Mouse (Mus musculus) kidney, postnatal 10 days (tissue): ENCODE measurements around the gene Hoxa1.

Experiments used
- DNase-seq: peaks from one replicate; pipeline ENCODE4 v3.0.0; 2021; ENCODE audit warnings: mixed read lengths

Gene Hoxa1

DNA sequence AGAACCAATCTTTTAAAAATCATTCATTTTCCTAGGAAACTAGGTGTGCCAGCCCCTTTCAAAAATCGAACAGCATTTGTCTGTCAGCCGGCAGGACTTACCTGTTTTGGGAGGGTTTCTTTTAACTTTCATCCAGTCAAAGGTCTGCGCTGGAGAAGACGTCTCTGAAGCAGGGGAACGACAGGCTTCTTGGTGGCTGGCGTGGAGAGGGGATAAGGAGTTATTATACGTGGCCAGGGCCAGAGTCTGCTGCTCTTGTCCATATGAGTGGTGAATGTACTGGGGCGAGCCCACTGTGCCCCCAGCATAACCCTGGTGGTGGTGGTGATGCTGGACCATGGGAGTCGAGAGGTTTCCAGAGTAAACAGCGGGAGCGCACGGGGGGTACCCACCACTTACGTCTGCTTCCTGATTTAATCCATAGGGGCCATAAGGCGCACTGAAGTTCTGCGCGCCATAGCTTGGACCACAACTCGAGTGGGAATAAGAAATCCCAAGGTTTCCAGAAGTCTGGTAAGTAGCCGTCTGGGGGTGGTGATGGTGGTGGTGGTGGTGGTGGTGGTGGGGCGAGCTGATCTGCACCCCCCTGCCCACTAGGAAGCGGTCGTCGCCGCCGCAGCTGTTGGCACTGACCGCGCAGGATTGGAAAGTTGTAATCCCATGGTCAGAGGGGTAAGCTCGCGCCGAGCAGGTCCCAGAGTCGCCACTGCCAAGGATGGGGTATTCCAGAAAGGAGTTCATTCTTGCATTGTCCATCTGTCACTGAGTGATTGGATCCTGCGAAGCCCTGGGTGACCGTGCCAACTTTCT, 446 bp downstream of the Hoxa1 start:
- peak; percentile 14 for DNase-seq

DNA sequence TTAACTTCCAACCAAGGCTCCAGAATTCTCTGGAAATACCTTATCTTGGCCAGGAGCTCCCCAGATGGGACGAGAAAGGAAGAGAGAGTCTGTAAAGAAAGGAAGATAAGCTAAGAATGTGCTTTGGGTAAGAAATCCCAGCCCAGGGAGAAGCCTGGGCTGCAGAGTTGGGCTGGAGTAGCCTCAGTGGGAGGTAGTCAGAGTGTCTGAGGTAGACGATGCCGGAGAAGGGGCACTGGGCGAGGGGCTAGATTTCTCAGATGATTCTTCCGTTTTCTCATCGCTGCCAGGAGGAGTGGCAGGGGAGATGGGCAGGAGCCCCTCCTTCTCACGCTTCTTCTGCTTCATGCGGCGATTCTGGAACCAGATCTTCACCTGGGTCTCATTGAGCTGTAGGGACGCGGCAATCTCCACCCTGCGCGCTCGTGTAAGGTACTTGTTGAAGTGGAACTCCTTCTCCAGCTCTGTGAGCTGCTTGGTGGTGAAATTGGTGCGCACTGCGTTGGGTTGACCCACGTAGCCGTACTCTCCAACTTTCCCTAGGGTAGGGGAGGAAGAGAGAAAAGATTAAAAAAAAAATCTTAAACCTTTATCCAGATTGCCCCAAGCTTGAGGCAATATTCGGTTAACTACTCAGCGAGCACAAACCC, 1.4 kb downstream of the Hoxa1 start:
- no peak for DNase-seq

DNA sequence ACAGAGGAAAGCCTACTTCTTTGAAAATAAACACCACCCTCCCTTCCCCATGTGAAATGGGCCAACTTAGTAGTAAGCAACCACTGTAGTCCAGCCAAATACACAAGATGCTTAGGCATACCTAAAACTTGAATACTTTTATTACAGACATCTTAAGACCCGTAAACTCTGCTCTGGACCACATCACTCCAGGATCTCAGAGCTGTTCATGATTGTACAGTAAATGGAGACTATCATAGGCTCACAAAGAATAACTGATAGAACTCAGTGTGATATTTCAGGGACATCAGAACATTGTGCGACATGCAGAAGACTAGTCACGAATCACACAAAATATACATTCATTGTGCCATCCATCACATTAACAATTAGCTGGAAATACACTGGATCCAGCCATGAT, 2.6 kb downstream of the Hoxa1 start:
- no peak for DNase-seq

DNA sequence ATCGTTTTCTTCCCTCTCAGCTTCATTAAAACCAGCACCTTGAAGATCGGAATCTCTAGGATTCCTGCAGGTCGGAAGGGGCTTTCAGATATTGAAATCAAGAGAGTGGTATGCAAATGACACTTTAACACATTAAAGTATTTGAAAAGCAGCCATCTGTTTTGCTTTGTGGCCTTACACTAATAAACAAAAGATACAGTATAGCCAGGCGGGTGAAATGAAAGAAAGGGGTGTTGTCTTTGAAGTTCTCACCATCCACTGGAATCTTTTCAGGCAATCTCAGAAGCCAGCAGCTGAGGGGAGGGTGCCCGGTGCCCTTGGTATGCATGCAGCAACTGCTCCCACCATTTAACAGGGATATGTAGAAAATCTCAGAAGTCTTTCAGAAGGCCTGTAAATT, 4.1 kb downstream of the Hoxa1 start:
- DNase-seq = no peak

DNA sequence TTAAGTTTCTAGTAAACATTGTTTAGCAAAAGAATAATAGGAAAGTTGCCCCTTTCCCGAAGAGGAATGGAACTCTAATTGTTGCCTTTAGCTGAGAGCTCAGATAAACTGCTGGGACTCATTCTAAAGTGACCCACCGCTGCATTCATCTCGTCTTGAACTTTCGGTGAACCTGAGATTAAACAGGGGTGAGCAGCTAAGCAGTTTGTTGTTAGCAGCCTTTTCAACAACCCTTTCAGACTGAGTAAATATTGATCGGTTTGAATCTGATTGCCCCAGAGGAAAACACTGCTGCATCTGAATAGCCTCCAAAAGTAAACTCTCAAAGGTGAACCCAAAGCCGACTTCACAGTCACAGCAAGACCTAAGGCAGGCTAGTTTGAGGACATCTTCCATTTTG, 4.8 kb downstream of the Hoxa1 start:
- no peak for DNase-seq

DNA sequence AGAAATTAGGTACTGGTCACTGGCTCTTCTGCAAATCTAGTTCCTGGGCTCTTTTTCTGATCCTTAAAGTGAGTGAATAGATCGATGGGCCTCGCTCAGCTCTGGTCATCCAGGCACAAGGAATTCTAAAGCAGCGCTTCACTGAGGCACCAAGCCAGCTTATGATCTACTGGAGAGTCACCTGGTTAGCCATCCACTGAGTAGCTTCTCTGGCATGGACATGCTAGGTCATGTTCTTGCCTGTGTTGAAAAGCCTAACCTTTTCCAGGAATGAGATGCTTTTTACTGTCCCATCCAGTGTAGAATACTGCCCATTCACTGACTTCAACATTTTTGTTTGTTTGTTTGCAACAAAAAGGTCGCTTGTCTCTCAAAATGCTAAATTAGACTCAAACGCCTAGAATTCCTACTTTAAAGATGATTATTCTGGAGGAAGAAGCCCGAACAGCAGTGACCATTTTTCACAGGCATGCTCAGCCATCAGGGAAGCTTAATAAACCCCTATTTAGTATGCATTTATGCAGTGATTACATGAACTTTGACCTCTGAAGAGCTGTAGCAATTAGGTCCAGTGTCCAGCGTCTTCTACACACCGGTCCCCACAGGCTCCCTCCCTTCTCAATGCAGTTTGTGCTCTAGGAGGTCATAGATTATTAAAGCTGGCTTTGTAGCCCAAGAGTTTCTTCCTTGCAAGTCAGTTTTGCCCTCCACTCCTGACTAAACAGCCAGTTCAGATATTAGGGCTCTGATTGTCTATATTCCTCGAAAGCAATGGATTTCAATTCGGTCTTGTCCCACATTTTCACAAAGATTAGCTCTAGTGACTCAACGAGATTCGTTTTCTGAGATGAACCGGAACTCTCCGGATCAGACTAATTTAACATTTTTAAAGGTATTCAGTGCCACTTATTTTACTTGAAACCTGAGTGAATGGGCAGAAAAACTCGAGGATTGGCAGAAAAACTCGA, 5.6 kb downstream of the Hoxa1 start:
- DNase-seq = no peak

DNA sequence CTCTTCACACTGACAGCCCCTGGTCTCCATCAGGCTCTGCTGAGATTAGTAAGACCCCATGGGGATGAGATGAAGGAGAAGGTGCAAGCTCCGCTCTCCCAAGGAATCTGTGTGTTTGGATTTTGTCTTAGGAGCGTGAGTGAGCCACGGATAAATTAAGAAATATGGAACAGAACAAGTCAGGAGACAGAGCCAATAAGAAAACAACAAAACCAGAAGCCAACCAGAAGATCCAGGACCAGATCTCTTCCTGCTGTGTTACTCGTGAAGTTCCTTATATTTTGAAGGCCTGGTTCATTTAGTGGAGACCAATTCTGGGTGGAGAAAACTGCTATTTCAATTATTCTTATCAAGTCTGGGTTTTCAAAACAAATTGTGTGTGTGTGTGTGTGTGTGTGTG, 6.5 kb downstream of the Hoxa1 start:
- no peak for DNase-seq

DNA sequence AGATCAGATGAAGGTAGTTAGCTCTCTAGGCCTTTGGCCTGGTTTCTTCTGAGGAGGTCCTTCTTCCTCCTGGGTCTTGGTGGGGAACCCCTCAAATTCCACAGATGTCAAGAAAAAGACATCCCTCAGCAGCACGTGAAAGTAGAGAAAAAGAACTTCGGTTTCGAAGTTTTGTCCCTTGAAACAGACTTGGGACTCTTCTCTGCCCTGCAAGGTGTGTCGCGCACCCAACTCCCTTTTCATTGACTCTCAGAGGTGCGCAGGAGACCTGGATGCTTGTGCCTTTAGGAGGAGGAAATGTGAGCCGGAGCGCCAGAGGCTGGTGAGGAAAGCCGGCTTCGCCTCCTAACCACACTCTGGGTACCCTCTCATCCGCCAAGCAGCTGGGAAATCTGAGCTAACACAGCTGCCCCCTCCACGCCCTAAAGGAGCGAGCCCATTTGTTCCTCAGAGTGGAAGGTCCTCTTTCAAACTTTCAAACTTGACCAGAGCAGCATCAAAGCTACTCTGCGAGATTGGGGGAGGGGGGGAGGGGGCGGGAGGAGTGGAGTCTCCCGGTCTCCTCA, 7.6 kb downstream of the Hoxa1 start:
- DNase-seq = no peak

DNA sequence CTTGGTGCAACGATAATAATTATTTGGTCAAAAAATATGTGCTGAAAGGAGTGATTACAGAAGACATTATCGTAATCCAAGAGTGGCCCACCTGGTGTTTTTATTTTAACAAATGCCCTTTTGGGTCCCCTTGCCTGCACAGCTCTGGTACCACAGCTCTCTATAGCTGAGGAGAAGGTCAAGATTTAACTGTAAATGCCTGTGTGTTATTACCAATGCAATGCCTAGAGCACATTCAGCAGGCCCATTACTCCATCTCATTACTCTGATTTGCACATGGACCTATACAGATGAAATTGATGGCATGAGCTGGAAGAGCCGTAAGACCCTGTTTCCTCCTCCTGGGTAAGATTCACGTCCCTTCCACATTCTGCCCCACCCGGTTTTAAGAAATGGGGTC, 19.0 kb downstream of the Hoxa1 start:
- no peak for DNase-seq

DNA sequence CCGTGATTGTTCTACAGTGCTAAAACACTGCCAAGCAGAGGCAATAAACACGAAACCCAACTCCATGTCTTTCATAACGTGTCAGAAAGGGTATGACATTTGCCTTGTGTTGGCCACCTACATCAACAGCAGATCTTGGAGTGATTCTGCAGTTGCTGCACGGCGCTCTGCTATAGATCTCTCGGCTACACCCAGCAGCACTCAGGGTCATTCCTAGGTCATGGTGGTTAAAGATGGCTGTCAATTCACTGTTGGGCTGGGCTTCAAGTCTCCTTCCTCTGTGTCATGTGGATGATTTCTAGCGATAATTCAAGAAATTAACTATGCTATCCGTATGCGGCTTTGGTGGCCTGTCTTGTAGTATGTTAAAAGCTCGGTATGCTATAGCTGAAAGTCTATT, 19.5 kb downstream of the Hoxa1 start:
- no peak for DNase-seq

DNA sequence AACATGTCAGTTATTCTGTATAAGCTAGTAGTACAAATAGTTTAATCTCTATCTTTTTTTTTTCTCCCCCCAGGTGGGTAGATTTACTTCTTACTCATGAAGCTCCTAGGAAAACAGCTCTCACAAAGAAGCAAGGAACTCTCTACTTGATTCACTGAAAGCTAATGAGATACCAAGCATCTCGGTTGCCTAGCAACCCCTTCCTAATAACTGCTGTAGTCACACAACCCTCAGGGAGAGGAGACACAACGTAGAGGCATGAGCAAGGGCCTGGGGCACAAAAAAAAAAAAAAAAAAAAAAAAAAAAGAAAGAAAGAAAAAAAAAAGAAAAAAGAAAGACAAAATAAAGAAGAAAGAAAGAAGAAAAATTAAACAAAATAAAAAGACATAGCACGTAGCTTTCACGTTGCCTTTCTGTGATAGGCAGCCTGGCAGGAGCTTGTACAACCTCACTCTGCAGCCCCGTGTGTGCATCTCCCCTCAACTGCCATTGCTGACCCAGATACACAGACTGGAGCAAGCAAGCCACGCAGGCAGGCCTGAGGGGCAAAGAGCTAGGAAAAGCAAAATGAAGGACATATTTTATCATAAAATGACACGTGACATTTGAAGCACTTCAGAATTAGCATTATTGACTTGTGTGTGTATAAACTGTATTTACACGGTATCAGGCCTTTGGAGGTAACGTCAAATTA, 20.1 kb downstream of the Hoxa1 start:
- DNase-seq = no peak

DNA sequence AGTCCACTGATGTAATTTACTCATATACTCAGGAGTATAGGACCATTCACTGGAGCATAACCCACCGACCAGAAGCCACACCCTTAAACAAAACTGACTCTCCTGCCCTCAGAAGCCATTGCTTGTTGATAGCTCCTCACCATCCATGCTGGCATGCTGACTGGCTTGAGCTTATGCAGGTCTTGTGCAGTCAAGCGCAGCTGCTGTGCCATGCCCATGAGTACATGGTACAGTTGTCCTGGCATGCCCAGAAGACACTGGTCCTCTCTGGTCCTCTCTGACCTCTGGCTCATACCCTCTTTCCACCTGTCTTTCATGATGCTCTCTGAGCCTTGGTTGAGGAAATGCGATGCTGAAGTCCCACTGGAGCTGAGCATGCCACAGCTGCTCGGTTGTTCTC, 34.4 kb downstream of the Hoxa1 start:
- DNase-seq = no peak

DNA sequence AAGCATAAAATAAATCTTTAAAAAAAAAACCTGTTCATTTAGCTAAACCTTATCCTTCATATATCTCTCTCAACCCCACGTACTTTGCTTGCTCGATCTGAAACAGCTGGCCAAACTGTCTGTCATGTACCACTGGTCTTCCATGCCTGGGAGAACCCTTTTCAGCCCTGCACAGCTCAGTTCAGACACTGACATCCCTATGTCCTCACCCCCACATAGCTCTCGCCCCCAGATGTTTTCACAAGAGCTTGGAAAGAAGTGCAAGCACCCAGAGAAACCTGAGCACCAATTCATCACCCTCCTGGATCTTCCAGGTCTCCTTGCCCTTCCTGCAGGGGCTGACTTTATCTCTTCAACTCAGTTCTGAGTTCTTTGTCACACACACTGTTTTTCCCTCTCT, 36.9 kb downstream of the Hoxa1 start:
- DNase-seq = no peak

DNA sequence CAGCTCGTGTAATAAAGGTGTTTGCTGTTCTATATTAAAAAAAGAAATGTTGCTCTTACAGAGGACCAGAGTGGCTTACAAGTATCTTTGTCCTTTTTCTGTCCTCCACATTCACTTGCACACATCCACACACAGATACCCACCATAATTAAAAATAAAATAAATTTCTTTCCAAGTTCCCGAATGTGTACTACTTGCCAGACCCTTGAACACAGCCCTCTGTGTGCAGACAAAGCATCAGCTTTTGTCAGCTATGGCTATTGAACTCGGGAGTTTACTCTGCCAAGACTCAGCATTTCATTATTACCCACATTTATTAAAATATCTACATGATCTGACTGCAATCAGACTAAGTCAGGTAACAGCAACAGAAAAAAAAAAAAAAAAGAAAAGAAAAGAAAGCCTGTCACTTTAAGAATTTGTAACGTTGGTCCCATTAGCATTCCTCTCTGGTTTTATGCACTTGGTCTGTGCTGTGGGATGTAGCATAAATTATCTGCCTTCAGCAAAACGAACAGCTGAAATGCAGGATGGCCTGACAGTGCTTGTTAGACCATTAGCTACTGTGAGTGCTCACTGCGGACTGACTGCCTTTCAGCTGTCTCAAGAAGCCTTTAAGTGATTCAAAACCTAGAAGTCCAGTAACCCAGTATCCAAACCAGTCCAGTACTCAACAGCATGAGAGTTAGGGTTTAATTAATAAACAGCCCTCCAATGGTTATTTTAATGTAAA, 39.0 kb downstream of the Hoxa1 start:
- peak; percentile 26 for DNase-seq

DNA sequence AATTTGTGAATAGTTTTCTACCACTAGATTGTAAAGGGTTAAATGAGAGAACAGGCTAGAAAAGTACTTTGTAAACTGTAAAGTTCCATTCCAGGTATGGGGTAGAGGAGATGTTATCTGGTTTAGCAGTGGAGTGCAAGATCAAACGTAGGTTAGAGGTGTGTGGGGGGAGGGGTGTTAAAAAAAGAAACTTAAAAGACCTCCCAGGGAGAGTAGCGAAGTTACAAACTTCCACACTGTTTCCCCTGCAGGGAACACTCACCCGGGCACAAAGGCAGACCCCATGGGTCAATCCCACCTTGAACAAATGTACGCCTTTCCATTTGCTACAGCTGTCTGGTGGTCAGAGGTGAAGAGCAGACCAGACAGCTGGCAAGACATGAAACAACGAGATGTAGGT, 42.2 kb downstream of the Hoxa1 start:
- DNase-seq = no peak

DNA sequence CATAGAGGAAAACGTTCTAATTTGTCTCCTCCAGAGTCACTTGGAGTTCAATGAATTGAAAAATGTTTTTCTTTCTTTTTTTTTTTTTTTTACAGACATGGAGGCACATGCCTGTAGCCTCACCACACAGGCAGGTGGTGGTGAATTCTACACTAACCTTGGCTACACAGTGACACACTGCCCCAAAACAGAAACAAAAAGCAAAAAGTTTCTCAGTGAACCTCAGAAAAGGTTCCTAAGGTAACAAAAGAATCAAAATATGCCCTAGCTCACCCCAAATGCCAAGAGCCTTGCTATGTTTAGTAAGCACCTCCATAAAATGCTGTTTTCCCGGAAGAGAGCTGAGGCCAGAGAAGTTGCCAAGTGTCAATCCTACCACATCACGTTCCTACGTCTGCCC, 46.3 kb downstream of the Hoxa1 start:
- DNase-seq = no peak

DNA sequence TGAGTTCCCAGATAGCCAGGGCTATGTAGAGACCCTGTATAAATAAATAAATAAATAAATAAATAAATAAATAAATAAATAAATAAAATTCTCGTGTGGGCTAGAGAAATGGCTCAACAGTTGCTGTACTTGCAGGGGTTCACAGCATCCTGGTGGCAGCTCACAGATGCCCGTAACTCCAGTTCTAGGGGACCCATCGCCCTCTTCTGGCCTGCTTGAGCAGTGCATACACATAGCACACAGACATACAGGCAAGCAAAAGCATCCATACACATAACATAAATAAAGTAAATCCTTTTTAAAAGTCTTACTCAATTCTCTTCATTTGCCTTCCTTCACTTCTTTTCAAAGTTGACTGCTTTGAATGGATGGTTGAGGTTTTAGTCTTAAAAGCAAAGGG, 50.7 kb downstream of the Hoxa1 start:
- no peak for DNase-seq

DNA sequence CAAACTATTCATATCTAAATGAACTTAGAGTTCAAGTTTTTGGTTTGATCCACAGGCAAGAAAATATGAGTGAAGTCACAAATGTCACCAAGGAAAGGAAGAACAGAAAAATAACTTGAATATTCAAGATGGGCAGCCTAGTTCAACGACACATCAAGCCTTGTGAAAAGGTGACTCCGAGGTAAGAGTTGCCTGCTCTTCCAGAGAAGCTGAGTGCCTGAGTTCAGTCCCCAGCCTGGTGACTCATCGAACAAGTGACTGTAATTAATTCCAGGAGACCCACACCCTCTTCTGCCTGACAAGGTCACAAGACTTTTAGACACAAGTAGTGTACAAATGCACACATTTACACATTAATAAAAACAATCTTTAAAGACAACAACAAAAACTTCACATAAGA, 51.4 kb downstream of the Hoxa1 start:
- no peak for DNase-seq

DNA sequence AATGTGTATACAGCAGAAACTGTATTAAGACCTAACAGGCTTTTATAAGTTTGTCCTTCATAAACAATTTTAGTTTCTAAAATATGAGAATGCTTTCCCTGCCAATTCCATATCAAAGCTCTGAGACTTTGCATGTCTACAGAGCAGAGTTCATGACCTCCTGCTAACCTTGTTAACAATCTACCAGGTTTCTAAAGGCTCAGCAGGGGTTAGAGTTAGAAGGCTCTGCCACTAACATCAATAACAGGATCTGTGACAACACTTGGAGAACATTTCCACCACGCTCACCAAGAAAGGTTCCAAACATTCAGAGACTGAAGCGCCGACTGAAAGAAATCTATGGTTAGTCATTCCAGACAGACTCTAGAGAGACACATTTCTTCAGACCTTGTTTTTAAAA, 51.9 kb downstream of the Hoxa1 start:
- no peak for DNase-seq
